Mouse (Mus musculus): ENCODE data around the gene Myo5a. TPM values are rescaled to one million over a fixed set of nuclear protein-coding genes. Genes with fewer than 3 reads are reported as not detected.

The Myo5a gene
- polyA plus RNA-seq, 1 experiment from 2014 or later: 10.5 TPM

GRCm38 (mm10) chr9:75146911-75147310 lies 76.1 kb downstream of the Myo5a start:
- Histone ChIP-seq H3K9me3 (replicated peaks; ENCODE audit: control insufficient read depth, low read length) (no peaks in the 10 kb centered on the region), H3K36me3 (ENCODE audit: control insufficient read depth, insufficient read depth, low read length) (no peaks in the 10 kb centered on the region), H3K4me2 (ENCODE audit: low read depth, low read length) (no peak overlapping the region), H3K4me3 (replicated peaks; ENCODE audit: low read length) (no peak overlapping the region), H3K4me1 (ENCODE audit: control insufficient read depth, insufficient read depth, low read length) (no peaks in the 10 kb centered on the region), H3K9ac (ENCODE audit: low read length) (no peak overlapping the region), H3K27me3 (ENCODE audit: control insufficient read depth, insufficient read depth, low read length) (no peaks in the 10 kb centered on the region), H3K27ac (ENCODE audit: low read length) (no peak overlapping the region)
- WGBS: 69% methylated on average over 5 of the region's 5 CpGs
- ATAC-seq (ENCODE audit: insufficient read depth, low FRiP score): no peak

GRCm38 (mm10) chr9:75160525-75160924 lies 89.7 kb downstream of the Myo5a start:
- 87% methylated on average over 6 of the region's 6 CpGs for WGBS
- Histone ChIP-seq H3K9me3 (replicated peaks; ENCODE audit: control insufficient read depth, low read length) (no peaks in the 10 kb centered on the region), H3K36me3 (ENCODE audit: control insufficient read depth, insufficient read depth, low read length) (0 out of 2 replicates have a peak, but pooled peaks cover 3% of the 10 kb centered on the region), H3K4me3 (replicated peaks; ENCODE audit: low read length) (no peak overlapping the region), H3K4me2 (ENCODE audit: low read depth, low read length) (no peak overlapping the region), H3K4me1 (ENCODE audit: control insufficient read depth, insufficient read depth, low read length) (no peaks in the 10 kb centered on the region), H3K27ac (ENCODE audit: low read length) (no peak overlapping the region), H3K27me3 (ENCODE audit: control insufficient read depth, insufficient read depth, low read length) (no peaks in the 10 kb centered on the region), H3K9ac (ENCODE audit: low read length) (no peak overlapping the region)
- no peak for ATAC-seq (ENCODE audit: insufficient read depth, low FRiP score)

GRCm38 (mm10) chr9:75163650-75164049 lies 92.8 kb downstream of the Myo5a start:
- no peak for ATAC-seq (ENCODE audit: insufficient read depth, low FRiP score)
- H3K27ac ChIP-seq (ENCODE audit: low read length): no peak overlapping the region

GRCm38 (mm10) chr9:75171721-75172120 lies 100.9 kb downstream of the Myo5a start:
- ATAC-seq (ENCODE audit: insufficient read depth, low FRiP score): no peak
- no peak overlapping the region for H3K4me2 ChIP-seq (ENCODE audit: low read depth, low read length)
- no peak overlapping the region for H3K9ac ChIP-seq (ENCODE audit: low read length)
- no peaks in the 10 kb centered on the region for H3K27me3 ChIP-seq (ENCODE audit: control insufficient read depth, insufficient read depth, low read length)
- H3K4me3 ChIP-seq (replicated peaks; ENCODE audit: low read length): no peak overlapping the region
- H3K27ac ChIP-seq (ENCODE audit: low read length): no peak overlapping the region
- H3K9me3 ChIP-seq (replicated peaks; ENCODE audit: control insufficient read depth, low read length): no peaks in the 10 kb centered on the region
- H3K4me1 ChIP-seq (ENCODE audit: control insufficient read depth, insufficient read depth, low read length): no peaks in the 10 kb centered on the region
- no peaks in the 10 kb centered on the region for H3K36me3 ChIP-seq (ENCODE audit: control insufficient read depth, insufficient read depth, low read length)
- 93% methylated on average over 3 of the region's 3 CpGs for WGBS

More at GRCm38 (mm10) chr9:75163650-75164049, 92.8 kb downstream of the Myo5a start:
- H3K9ac ChIP-seq (ENCODE audit: low read length): no peak overlapping the region
- 0 out of 2 replicates have a peak, but pooled peaks cover 3% of the 10 kb centered on the region for H3K36me3 ChIP-seq (ENCODE audit: control insufficient read depth, insufficient read depth, low read length)
- no peaks in the 10 kb centered on the region for H3K4me1 ChIP-seq (ENCODE audit: control insufficient read depth, insufficient read depth, low read length)
- H3K4me3 ChIP-seq (replicated peaks; ENCODE audit: low read length): no peak overlapping the region
- no peaks in the 10 kb centered on the region for H3K27me3 ChIP-seq (ENCODE audit: control insufficient read depth, insufficient read depth, low read length)
- H3K4me2 ChIP-seq (ENCODE audit: low read depth, low read length): no peak overlapping the region
- H3K9me3 ChIP-seq (replicated peaks; ENCODE audit: control insufficient read depth, low read length): no peaks in the 10 kb centered on the region

- Histone ChIP-seq H3K9ac (ENCODE audit: low read length) (no peak overlapping the region), H3K4me1 (ENCODE audit: control insufficient read depth, insufficient read depth, low read length) (no peaks in the 10 kb centered on the region), H3K36me3 (ENCODE audit: control insufficient read depth, insufficient read depth, low read length) (no peaks in the 10 kb centered on the region), H3K4me3 (replicated peaks; ENCODE audit: low read length) (no peak overlapping the region), H3K27me3 (ENCODE audit: control insufficient read depth, insufficient read depth, low read length) (no peaks in the 10 kb centered on the region), H3K27ac (ENCODE audit: low read length) (no peak overlapping the region), H3K4me2 (ENCODE audit: low read depth, low read length) (no peak overlapping the region), H3K9me3 (replicated peaks; ENCODE audit: control insufficient read depth, low read length) (no peaks in the 10 kb centered on the region)
- 73% methylated on average over 3 of the region's 3 CpGs for WGBS
- ATAC-seq (ENCODE audit: insufficient read depth, low FRiP score): no peak
Observed at GRCm38 (mm10) chr9:75187646-75188260, 116.9 kb downstream of the Myo5a start.

GRCm38 (mm10) chr9:75193858-75194257 lies 123.0 kb downstream of the Myo5a start:
- WGBS: 60% methylated on average over 4 of the region's 4 CpGs
- no peak for ATAC-seq (ENCODE audit: insufficient read depth, low FRiP score)
- no peaks in the 10 kb centered on the region for H3K27me3 ChIP-seq (ENCODE audit: control insufficient read depth, insufficient read depth, low read length)
- H3K9me3 ChIP-seq (replicated peaks; ENCODE audit: control insufficient read depth, low read length): no peaks in the 10 kb centered on the region
- no peak overlapping the region for H3K4me2 ChIP-seq (ENCODE audit: low read depth, low read length)
- no peaks in the 10 kb centered on the region for H3K4me1 ChIP-seq (ENCODE audit: control insufficient read depth, insufficient read depth, low read length)
- H3K27ac ChIP-seq (ENCODE audit: low read length): no peak overlapping the region
- H3K36me3 ChIP-seq (ENCODE audit: control insufficient read depth, insufficient read depth, low read length): no peaks in the 10 kb centered on the region
- no peak overlapping the region for H3K9ac ChIP-seq (ENCODE audit: low read length)
- no peak overlapping the region for H3K4me3 ChIP-seq (replicated peaks; ENCODE audit: low read length)

GRCm38 (mm10) chr9:75196335-75196734 lies 125.5 kb downstream of the Myo5a start:
- Histone ChIP-seq H3K9me3 (replicated peaks; ENCODE audit: control insufficient read depth, low read length) (no peaks in the 10 kb centered on the region), H3K4me2 (ENCODE audit: low read depth, low read length) (no peak overlapping the region), H3K4me3 (replicated peaks; ENCODE audit: low read length) (no peak overlapping the region), H3K4me1 (ENCODE audit: control insufficient read depth, insufficient read depth, low read length) (no peaks in the 10 kb centered on the region), H3K36me3 (ENCODE audit: control insufficient read depth, insufficient read depth, low read length) (no peaks in the 10 kb centered on the region), H3K27me3 (ENCODE audit: control insufficient read depth, insufficient read depth, low read length) (no peaks in the 10 kb centered on the region), H3K9ac (ENCODE audit: low read length) (no peak overlapping the region), H3K27ac (ENCODE audit: low read length) (no peak overlapping the region)
- ATAC-seq (ENCODE audit: insufficient read depth, low FRiP score): no peak
- 57% methylated on average over 2 of the region's 2 CpGs for WGBS

GRCm38 (mm10) chr9:75197297-75197696 lies 126.5 kb downstream of the Myo5a start:
- Histone ChIP-seq H3K4me3 (replicated peaks; ENCODE audit: low read length) (no peak overlapping the region), H3K27me3 (ENCODE audit: control insufficient read depth, insufficient read depth, low read length) (no peaks in the 10 kb centered on the region), H3K9ac (ENCODE audit: low read length) (no peak overlapping the region), H3K4me1 (ENCODE audit: control insufficient read depth, insufficient read depth, low read length) (no peaks in the 10 kb centered on the region), H3K27ac (ENCODE audit: low read length) (no peak overlapping the region), H3K4me2 (ENCODE audit: low read depth, low read length) (no peak overlapping the region), H3K36me3 (ENCODE audit: control insufficient read depth, insufficient read depth, low read length) (0 out of 2 replicates have a peak, but pooled peaks cover 4% of the 10 kb centered on the region), H3K9me3 (replicated peaks; ENCODE audit: control insufficient read depth, low read length) (no peaks in the 10 kb centered on the region)
- no peak for ATAC-seq (ENCODE audit: insufficient read depth, low FRiP score)
- 63% methylated on average over 6 of the region's 6 CpGs for WGBS

- no peak overlapping the region for H3K9ac ChIP-seq (ENCODE audit: low read length)
- no peak overlapping the region for H3K27ac ChIP-seq (ENCODE audit: low read length)
- no peak overlapping the region for H3K4me3 ChIP-seq (replicated peaks; ENCODE audit: low read length)
- H3K27me3 ChIP-seq (ENCODE audit: control insufficient read depth, insufficient read depth, low read length): no peaks in the 10 kb centered on the region
- no peaks in the 10 kb centered on the region for H3K4me1 ChIP-seq (ENCODE audit: control insufficient read depth, insufficient read depth, low read length)
- H3K9me3 ChIP-seq (replicated peaks; ENCODE audit: control insufficient read depth, low read length): no peaks in the 10 kb centered on the region
- 90% methylated on average over 1 of the region's 1 CpGs for WGBS
- H3K4me2 ChIP-seq (ENCODE audit: low read depth, low read length): no peak overlapping the region
- 0 out of 2 replicates have a peak, but pooled peaks cover 4% of the 10 kb centered on the region for H3K36me3 ChIP-seq (ENCODE audit: control insufficient read depth, insufficient read depth, low read length)
- no peak for ATAC-seq (ENCODE audit: insufficient read depth, low FRiP score)
Observed at GRCm38 (mm10) chr9:75201506-75201905, 130.7 kb downstream of the Myo5a start.
